Mouse (Mus musculus) midbrain, embryonic 12.5 days (tissue): ENCODE measurements around the gene Tcf25. TPM values are rescaled to one million over a fixed set of nuclear protein-coding genes. Genes with fewer than 3 reads are reported as not detected.
"Not testable (repeated sequence)": the region's sequence is repeated elsewhere in the genome, so short reads cannot be mapped to it uniquely, and the experiment has no call there.

Experiments used
- ATAC-seq: fragments of 200-750 bp; cut with Nextera tagmentation; 2 replicates; pipeline ENCODE4 v1.8.0; 2017; ENCODE audit warnings: low read depth, moderate TSS enrichment, moderate library complexity; ENCODE audit not compliant: low FRiP score
- H3K27ac ChIP-seq: fragments of 300-500 bp; sonication (generic); replicated peaks from 2 replicates; pipeline ENCODE4 v1.5.1; 2016; ENCODE audit warnings: mild to moderate bottlenecking
- H3K27me3 ChIP-seq: fragments of 300-500 bp; sonication (generic); 2 replicates; pipeline ENCODE4 v1.6.1; 2016; ENCODE audit warnings: mild to moderate bottlenecking
- H3K36me3 ChIP-seq: fragments of 300-500 bp; sonication (generic); 2 replicates; pipeline ENCODE4 v1.6.1; 2016
- H3K4me1 ChIP-seq: fragments of 300-500 bp; sonication (generic); 2 replicates; pipeline ENCODE4 v1.6.1; 2016
- H3K4me2 ChIP-seq: fragments of 300-500 bp; sonication (generic); replicated peaks from 2 replicates; pipeline ENCODE4 v1.6.1; 2016; ENCODE audit warnings: mild to moderate bottlenecking, moderate library complexity
- H3K4me3 ChIP-seq: fragments of 300-500 bp; sonication (generic); 2 replicates; pipeline ENCODE4 v1.5.1; 2016; ENCODE audit warnings: mild to moderate bottlenecking
- H3K9ac ChIP-seq: fragments of 300-500 bp; sonication (generic); replicated peaks from 2 replicates; pipeline ENCODE4 v1.6.1; 2016; ENCODE audit warnings: mild to moderate bottlenecking, moderate library complexity
- H3K9me3 ChIP-seq: fragments of 300-500 bp; sonication (generic); 2 replicates; pipeline ENCODE4 v1.6.1; 2016; ENCODE audit warnings: mild to moderate bottlenecking
- WGBS: fragments of 180-500 bp; shearing (Covaris S2); methylation state at CpG from one replicate; pipeline ENCODE4 v1.1.7; 2016; 5-methylcytosine and 5-hydroxymethylcytosine counted together
- polyA plus RNA-seq: library from polyadenylated mRNA; unstranded; fragments of >200 nt; fragmentation: Nextera tagmentation; extraction: Ambion mirVana; gene quantifications from 2 replicates; pipeline ENCODE4 v1.2.1, GENCODE M21; 2016

The Tcf25 gene
- polyA plus RNA-seq, 1 experiment from 2014 or later = 202 TPM

DNA sequence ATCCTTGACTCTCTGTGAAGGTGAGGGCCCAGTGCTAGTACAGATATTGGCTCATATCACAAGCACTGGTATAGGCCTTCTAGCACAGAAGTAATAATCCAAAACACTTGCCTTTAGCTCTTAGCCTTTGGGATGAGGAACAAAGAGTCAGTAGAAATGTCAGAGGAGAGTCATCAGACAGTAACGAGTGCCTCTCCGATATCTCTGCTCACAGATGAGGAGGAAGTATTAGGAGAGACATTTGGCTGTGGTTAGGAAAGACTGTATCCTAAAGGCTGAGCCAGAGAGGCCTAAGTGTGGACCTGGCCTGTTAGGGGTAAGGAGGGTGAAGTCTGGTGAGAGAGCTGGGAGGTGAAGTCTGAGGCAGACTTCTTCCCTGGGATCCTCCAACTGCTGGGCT lies 68.2 kb downstream of the Tcf25 start:
- no peak overlapping the region for H3K27ac ChIP-seq
- no peak overlapping the region for H3K9ac ChIP-seq
- no peaks in the 10 kb centered on the region for H3K9me3 ChIP-seq
- no peaks in the 10 kb centered on the region for H3K36me3 ChIP-seq
- H3K4me1 ChIP-seq = peaks cover 11% of the 10 kb centered on the region
- H3K27me3 ChIP-seq = no peaks in the 10 kb centered on the region
- H3K4me2 ChIP-seq = no peak overlapping the region
- H3K4me3 ChIP-seq = no peak overlapping the region
- 96% methylated on average over 2 of the region's 2 CpGs for WGBS
- no peak for ATAC-seq

DNA sequence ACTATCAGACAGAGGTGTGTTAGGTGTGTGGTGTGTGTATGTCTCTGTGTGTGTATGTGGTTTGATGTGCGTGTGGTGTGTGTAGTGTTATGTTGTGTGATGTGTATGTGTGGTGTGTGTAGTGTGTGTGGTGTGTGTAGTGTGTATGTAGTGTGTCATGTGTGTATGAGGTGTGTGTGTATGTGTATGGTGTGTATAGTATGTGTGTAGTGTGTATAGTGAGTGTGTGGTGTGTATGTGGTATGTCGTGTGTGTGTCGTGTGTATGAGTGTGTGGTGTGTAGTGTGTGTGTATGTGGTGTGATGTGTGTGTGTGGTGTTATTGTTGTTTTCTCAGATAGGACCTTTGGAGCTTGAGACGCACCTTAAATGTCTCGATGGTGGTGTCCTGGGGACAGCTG lies 68.8 kb downstream of the Tcf25 start:
- 78% methylated on average over 5 of the region's 5 CpGs for WGBS
- H3K4me2 ChIP-seq = peak overlapping the region; percentile 70
- H3K9me3 ChIP-seq = no peaks in the 10 kb centered on the region
- no peak overlapping the region for H3K9ac ChIP-seq
- H3K4me1 ChIP-seq = peaks cover 11% of the 10 kb centered on the region
- no peaks in the 10 kb centered on the region for H3K27me3 ChIP-seq
- ATAC-seq = peak; percentile 23; the same call in 1 of the 2 replicates
- no peak overlapping the region for H3K27ac ChIP-seq
- peak overlapping the region; percentile 73; the same call in 1 of the 2 replicates for H3K4me3 ChIP-seq
- no peaks in the 10 kb centered on the region for H3K36me3 ChIP-seq

DNA sequence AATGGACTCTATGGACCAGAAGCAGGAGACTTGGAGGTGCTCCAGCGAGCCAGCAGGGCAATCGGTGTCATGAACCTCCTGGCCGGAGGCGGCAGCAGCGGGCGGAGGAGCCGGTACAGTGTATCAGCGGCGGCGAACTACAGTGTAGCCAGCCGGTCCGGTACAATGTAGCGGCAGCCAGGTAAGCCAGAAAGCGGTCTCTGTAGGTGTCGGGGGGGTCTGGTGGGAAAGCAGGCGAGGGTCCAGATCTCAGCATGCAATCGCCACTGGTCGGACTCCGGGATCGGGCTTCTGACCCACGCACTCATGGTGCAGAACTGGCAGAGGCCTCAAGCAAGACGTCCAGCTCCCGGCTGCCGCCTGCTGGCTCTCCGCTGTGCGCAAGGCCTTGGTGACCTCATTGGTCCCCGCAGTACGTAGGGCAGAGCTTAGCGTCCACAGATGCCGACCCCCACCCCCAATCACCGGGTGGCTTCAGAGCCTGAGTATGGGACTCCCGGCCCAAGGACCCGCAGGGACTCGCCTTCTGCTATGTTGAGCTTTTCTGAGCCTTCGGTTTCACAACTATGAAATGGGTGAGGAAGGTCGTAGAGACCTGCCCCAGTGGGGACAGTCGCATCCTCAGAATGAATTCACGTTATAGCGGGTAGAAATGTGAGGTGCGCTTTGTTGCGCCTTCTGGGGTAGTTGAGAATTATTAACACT lies 69.5 kb downstream of the Tcf25 start:
- H3K27ac ChIP-seq = peak overlapping the region; percentile 77
- H3K9me3 ChIP-seq = no peaks in the 10 kb centered on the region
- H3K4me1 ChIP-seq = peaks cover 11% of the 10 kb centered on the region
- H3K9ac ChIP-seq = peak overlapping the region; percentile 77
- peak; percentile 92 for ATAC-seq
- peak overlapping the region; percentile 73 for H3K4me3 ChIP-seq
- no peaks in the 10 kb centered on the region for H3K27me3 ChIP-seq
- 1% methylated on average over 41 of the region's 41 CpGs for WGBS
- no peaks in the 10 kb centered on the region for H3K36me3 ChIP-seq
- H3K4me2 ChIP-seq = peak overlapping the region; percentile 70

DNA sequence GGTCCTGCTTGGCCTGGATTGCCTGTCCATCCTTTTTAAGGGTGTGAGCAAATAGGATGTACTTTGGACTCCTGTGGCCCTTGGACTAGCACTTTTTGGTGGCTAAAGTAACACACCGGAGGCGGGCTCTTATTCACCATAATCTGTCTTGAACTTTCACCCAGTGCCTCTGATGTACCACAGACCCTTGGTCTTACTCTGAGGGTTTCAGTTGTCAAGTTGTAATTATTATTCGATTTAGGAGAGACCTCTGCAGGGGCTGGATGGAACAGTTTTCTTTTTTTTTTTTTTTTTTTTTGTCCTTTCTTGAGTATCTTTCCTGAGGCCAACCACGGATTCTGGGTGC lies 70.0 kb downstream of the Tcf25 start:
- peak overlapping the region; percentile 70 for H3K4me2 ChIP-seq
- peak overlapping the region; percentile 77 for H3K27ac ChIP-seq
- no peaks in the 10 kb centered on the region for H3K27me3 ChIP-seq
- 27% methylated on average over 4 of the region's 4 CpGs for WGBS
- H3K36me3 ChIP-seq = peaks cover 5% of the 10 kb centered on the region; the same call in 1 of the 2 replicates
- peak; percentile 20; the same call in 1 of the 2 replicates for ATAC-seq
- H3K4me3 ChIP-seq = peak overlapping the region; percentile 73
- peaks cover 11% of the 10 kb centered on the region for H3K4me1 ChIP-seq
- H3K9me3 ChIP-seq = no peaks in the 10 kb centered on the region
- H3K9ac ChIP-seq = peak overlapping the region; percentile 77

DNA sequence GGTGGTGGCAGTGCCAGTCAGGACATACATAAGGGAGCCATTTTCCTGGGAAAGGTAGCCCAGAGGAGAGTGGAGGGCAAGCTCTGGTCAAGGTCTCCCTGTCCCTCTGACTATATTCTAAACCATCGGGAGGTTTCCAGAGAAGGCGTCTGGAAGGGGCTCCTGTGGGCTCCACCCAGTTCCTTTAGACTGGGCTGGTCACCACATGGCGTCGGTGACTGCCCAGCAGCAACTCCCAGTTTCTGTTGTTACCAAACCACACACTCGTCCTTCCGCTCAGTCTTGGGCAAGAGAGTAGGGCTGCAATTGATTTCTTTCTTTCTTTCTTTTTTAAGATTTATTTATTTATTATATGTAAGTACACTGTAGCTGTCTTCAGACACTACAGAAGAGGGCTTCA lies 70.6 kb downstream of the Tcf25 start:
- H3K9ac ChIP-seq = no peak overlapping the region
- ATAC-seq = no peak
- H3K27ac ChIP-seq = no peak overlapping the region
- H3K9me3 ChIP-seq = no peaks in the 10 kb centered on the region
- H3K36me3 ChIP-seq = peaks cover 8% of the 10 kb centered on the region
- peaks cover 11% of the 10 kb centered on the region for H3K4me1 ChIP-seq
- 96% methylated on average over 6 of the region's 6 CpGs for WGBS
- no peak overlapping the region for H3K4me3 ChIP-seq
- H3K4me2 ChIP-seq = peak overlapping the region; percentile 70; the same call in 1 of the 2 replicates
- no peaks in the 10 kb centered on the region for H3K27me3 ChIP-seq

DNA sequence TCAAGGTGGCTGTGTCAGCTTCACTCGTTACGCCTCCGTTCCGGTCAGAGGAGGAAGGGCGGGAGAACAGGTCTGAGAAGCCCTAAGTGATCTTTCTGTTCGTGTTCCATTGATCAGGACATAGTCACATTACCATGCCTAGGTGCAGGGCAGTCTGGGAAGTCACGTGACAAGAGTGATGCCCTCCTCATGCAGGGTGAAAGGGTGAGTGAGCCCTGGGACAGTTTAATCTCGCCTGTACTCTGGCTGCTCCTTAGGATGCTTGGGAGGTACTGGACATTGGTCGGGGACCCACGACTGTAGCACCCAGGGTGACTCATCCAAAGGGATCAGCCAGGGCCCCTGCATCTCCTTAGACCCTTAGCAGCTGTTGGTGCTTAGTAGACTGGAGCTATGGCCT lies 72.4 kb downstream of the Tcf25 start:
- Histone ChIP-seq H3K9me3 (no peaks in the 10 kb centered on the region), H3K27me3 (no peaks in the 10 kb centered on the region), H3K27ac (no peak overlapping the region), H3K4me2 (no peak overlapping the region), H3K4me3 (no peak overlapping the region), H3K4me1 (peaks cover 11% of the 10 kb centered on the region), H3K36me3 (peaks cover 15% of the 10 kb centered on the region), H3K9ac (no peak overlapping the region)
- no peak for ATAC-seq
- WGBS = 92% methylated on average over 10 of the region's 10 CpGs

DNA sequence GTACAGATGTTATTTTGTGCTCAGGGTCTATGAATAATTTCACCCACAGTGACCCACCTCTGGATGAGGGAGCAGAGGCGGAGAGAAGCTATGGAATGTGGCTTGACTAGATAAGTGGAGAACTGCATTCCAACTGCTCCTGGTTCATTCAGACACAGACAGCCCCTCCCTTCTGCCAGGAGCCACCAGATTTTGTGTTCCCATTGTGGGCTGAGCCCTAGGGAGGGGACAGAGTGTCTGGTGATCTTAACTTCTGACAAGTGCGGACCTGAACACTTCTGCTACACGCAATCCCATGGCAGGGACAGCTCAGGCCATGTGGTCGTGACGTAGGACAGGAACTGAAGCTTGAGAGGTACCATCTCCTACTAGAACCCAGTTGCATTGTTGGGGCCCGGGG lies 73.2 kb downstream of the Tcf25 start:
- Histone ChIP-seq H3K4me1 (peaks cover 11% of the 10 kb centered on the region), H3K9me3 (no peaks in the 10 kb centered on the region), H3K4me2 (no peak overlapping the region), H3K9ac (no peak overlapping the region), H3K27ac (no peak overlapping the region), H3K4me3 (no peak overlapping the region), H3K36me3 (peaks cover 20% of the 10 kb centered on the region), H3K27me3 (no peaks in the 10 kb centered on the region)
- 92% methylated on average over 6 of the region's 6 CpGs for WGBS
- no peak for ATAC-seq

DNA sequence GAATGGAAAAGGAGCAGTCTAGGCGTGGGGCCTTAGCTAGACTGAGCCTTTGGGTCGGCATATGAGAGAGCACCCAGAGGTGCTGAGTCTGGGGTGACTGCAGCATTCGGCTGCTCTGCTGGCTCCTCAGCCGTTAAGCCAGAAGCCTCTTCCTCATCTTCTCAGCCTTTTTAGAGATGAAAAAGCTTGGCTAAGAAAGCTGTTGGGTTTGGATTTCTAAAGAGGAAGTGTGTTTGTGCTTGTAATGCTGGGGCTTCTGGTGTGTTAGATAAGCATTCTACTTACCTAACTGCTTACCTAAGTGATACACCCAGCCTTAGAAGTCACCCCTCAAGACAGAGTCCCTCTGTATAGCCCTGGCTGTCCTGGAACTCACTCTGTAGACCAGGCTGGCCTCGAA lies 77.2 kb downstream of the Tcf25 start:
- H3K36me3 ChIP-seq = peaks cover 52% of the 10 kb centered on the region

DNA sequence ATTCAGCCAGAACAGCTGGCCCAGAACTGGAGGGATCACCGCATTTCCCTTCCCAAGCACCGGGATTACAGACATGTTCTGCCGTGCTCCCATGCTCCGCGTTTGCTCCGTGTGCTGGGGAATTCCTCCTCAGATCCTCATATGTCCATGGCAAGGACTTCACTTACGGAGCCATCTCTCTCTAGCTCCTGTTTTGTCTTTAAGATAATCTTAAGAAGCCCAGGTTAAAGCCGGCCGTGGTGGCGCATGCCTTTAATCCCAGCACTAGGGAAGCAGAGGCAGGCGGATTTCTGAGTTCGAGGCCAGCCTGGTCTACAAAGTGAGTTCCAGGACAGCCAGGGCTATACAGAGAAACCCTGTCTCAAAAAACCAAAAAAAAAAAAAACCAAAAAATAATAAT lies 78.2 kb downstream of the Tcf25 start:
- H3K27ac ChIP-seq, H3K9ac ChIP-seq, H3K4me1 ChIP-seq, H3K27me3 ChIP-seq, H3K9me3 ChIP-seq, ATAC-seq, H3K4me2 ChIP-seq, H3K4me3 ChIP-seq: not testable (repeated sequence)
- WGBS = 96% methylated on average over 12 of the region's 12 CpGs
- peaks cover 62% of the 10 kb centered on the region for H3K36me3 ChIP-seq

More for the DNA sequence above, 77.2 kb downstream of the Tcf25 start:
- ATAC-seq = no peak
- no peaks in the 10 kb centered on the region for H3K4me1 ChIP-seq
- no peak overlapping the region for H3K4me3 ChIP-seq
- no peaks in the 10 kb centered on the region for H3K9me3 ChIP-seq
- no peak overlapping the region for H3K27ac ChIP-seq
- no peaks in the 10 kb centered on the region for H3K27me3 ChIP-seq
- no peak overlapping the region for H3K9ac ChIP-seq
- no peak overlapping the region for H3K4me2 ChIP-seq
- WGBS = 89% methylated on average over 5 of the region's 5 CpGs

DNA sequence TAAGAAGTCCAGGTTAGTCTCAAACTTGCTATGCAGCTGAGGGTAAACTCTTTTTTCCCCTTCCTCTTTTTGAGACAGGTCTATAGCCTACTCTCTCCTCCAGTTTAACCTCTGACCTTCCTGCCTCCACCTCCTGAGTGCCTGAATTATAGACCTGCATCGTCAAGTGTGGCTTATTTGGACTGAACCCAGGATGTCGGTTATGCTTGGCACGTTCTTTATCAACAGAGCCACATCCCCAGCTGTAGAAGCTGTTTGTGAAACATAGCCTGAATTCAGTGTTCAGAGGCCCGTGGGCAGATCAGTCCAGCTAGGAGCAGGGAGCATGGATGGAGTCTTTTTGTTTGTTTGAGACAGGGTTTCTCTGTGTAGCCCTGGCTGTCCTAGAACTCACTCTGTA lies 78.6 kb downstream of the Tcf25 start:
- ATAC-seq = no peak
- H3K4me1 ChIP-seq = no peaks in the 10 kb centered on the region
- no peak overlapping the region for H3K27ac ChIP-seq
- H3K9ac ChIP-seq = no peak overlapping the region
- H3K36me3 ChIP-seq = peaks cover 65% of the 10 kb centered on the region
- H3K4me3 ChIP-seq = no peak overlapping the region
- H3K27me3 ChIP-seq = no peaks in the 10 kb centered on the region
- no peak overlapping the region for H3K4me2 ChIP-seq
- H3K9me3 ChIP-seq = no peaks in the 10 kb centered on the region
- WGBS = 79% methylated on average over 4 of the region's 4 CpGs

DNA sequence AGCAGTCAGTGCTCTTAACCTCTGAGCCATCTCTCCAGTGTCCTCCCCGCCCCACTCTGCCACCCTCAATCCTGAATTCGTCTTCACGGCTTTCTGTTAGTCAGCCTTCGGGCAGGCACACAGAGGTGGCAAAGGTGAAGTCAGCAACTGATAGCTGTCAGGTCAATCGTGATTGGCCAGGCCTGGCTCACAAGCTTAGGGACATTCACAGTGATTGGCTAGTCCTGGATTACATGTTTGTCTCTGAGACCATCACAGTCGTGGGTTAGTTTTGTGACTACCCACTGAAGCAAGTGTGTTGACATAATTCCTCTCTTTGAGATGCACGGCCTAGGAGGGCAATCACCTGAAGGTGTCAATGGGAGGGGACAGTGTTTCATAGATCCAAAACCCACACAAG lies 79.7 kb downstream of the Tcf25 start:
- 86% methylated on average over 7 of the region's 7 CpGs for WGBS
- Histone ChIP-seq H3K9me3 (no peaks in the 10 kb centered on the region), H3K36me3 (peaks cover 73% of the 10 kb centered on the region), H3K4me2 (no peak overlapping the region), H3K27me3 (no peaks in the 10 kb centered on the region), H3K4me3 (no peak overlapping the region), H3K4me1 (no peaks in the 10 kb centered on the region), H3K27ac (no peak overlapping the region), H3K9ac (no peak overlapping the region)
- ATAC-seq = no peak
